Mouse (Mus musculus) midbrain, postnatal 0 days (tissue): ENCODE results near the gene Mrgpre. TPM values are rescaled to one million over a fixed set of nuclear protein-coding genes. Genes with fewer than 3 reads are reported as not detected.

ENCODE experiments used
- ATAC-seq: fragments of 200-750 bp; cut with Nextera tagmentation; 2 replicates; pipeline ENCODE4 v1.8.0; 2017; ENCODE audit warnings: moderate number of reproducible peaks, mild to moderate bottlenecking, moderate TSS enrichment, moderate library complexity; ENCODE audit not compliant: low FRiP score
- DNase-seq: peaks from one replicate; pipeline ENCODE4 v3.0.0-alpha.2; 2015; ENCODE audit warnings: low spot score
- H3K27ac ChIP-seq: fragments of 300-500 bp; sonication (generic); 2 replicates; pipeline ENCODE4 v1.5.1; 2014; ENCODE audit warnings: low read depth, mild to moderate bottlenecking, low read length, mixed read lengths
- H3K27me3 ChIP-seq: fragments of 300-500 bp; sonication (generic); 2 replicates; pipeline ENCODE4 v1.6.1; 2014; ENCODE audit warnings: low read length, control low read depth, mixed read lengths; ENCODE audit not compliant: insufficient read depth
- H3K36me3 ChIP-seq: fragments of 300-500 bp; sonication (generic); 2 replicates; pipeline ENCODE4 v1.6.1; 2014; ENCODE audit warnings: low read length, control low read depth, mixed read lengths; ENCODE audit not compliant: insufficient read depth
- H3K4me1 ChIP-seq: fragments of 300-500 bp; sonication (generic); 2 replicates; pipeline ENCODE4 v1.6.1; 2014; ENCODE audit warnings: mild to moderate bottlenecking, control low read depth, antibody characterized with exemption, low read length, mixed read lengths; ENCODE audit not compliant: insufficient read depth
- H3K4me2 ChIP-seq: fragments of 300-500 bp; sonication (generic); 2 replicates; pipeline ENCODE4 v1.6.1; 2014; ENCODE audit warnings: low read depth, mild to moderate bottlenecking, low read length, mixed read lengths; ENCODE audit not compliant: poor library complexity, severe bottlenecking
- H3K4me3 ChIP-seq: fragments of 300-500 bp; sonication (generic); 2 replicates; pipeline ENCODE4 v1.5.1; 2014; ENCODE audit warnings: low read depth, mild to moderate bottlenecking, low read length, moderate library complexity
- H3K9ac ChIP-seq: fragments of 300-500 bp; sonication (generic); replicated peaks from 2 replicates; pipeline ENCODE4 v1.6.1; 2014; ENCODE audit warnings: mild to moderate bottlenecking, low read length, moderate library complexity, mixed read lengths; ENCODE audit not compliant: poor library complexity, severe bottlenecking
- H3K9me3 ChIP-seq: fragments of 300-500 bp; sonication (generic); 2 replicates; pipeline ENCODE4 v1.6.1; 2016; ENCODE audit warnings: low read length, control low read depth
- CTCF ChIP-seq: IDR thresholded peaks from 2 replicates; pipeline ENCODE4 v1.5.1; 2016; ENCODE audit warnings: antibody characterized with exemption, mild to moderate bottlenecking
- WGBS: fragments of 180-500 bp; shearing (Covaris S2); extraction: QIAGEN DNeasy Blood & Tissue Kit; methylation state at CpG from one replicate; pipeline ENCODE4 v1.1.7; 2014; 5-methylcytosine and 5-hydroxymethylcytosine counted together
- polyA plus RNA-seq: library from polyadenylated mRNA; unstranded; fragments of >200 nt; fragmentation: Nextera tagmentation; extraction: Ambion mirVana; gene quantifications from 2 replicates; pipeline ENCODE4 v1.2.1, GENCODE M21; 2015
- total RNA-seq: library from RNA; depleted of rRNA; stranded (reverse); fragments of >200 nt; gene quantifications from 2 replicates; pipeline ENCODE4 v1.2.3, GENCODE M21; 2014

The Mrgpre gene
- total and polyA plus RNA-seq, 2 experiments from 2014 or later: 8.0 to 12.4 TPM

DNA sequence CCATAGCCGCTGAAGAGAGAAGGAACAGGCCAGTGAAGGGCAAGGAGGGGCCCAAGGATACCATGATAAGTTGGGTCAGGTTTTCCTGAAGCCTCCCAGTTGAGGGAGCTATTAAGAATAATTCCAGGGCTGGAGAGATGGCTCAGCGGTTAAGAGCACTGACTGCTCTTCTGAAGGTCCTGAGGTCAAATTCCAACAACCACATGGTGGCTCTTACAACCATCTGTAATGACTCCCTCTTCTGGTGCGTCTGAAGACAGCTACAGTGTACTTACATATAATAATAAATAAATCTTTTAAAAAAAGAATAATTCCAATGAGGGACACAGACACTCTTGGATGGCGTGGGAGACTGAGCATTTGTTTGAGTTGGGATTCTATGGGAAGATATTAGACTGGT is 34.9 kb upstream of the Mrgpre start:
- DNase-seq: no peak
- Histone ChIP-seq H3K36me3 (peaks cover 21% of the 10 kb centered on the region; the same call in 1 of the 2 replicates), H3K27ac (no peak overlapping the region), H3K27me3 (no peaks in the 10 kb centered on the region), H3K9ac (no peak overlapping the region), H3K9me3 (no peaks in the 10 kb centered on the region), H3K4me3 (no peak overlapping the region), H3K4me1 (peaks cover 8% of the 10 kb centered on the region; the same call in 1 of the 2 replicates), H3K4me2 (no peak overlapping the region)
- no peak for ATAC-seq
- no peak for TF ChIP-seq CTCF
- WGBS: 87% methylated on average over 4 of the region's 4 CpGs

DNA sequence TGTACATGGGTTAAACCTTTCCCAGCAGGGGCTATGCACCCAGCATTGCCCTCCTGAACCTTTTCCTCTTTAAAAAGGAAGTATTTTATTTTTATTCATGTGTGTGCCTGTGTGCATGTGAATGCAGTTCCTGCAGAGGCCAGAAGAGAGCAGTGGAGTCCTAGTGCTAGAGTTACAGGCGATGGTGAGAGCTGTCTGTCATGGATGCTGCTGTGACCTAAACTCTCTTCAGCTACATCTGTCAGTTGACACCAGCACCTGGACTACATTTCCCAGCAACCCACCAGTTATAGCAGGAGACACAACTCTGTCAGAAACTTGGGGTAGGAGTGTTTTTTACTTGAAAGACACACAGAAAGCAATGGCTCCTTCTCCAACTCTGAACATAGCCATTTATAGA is 24.6 kb upstream of the Mrgpre start:
- DNase-seq (peak; percentile 49), ATAC-seq (no peak)
- Histone ChIP-seq H3K36me3 (peaks cover 50% of the 10 kb centered on the region), H3K9ac (no peak overlapping the region), H3K4me3 (no peak overlapping the region), H3K4me2 (no peak overlapping the region), H3K27me3 (no peaks in the 10 kb centered on the region), H3K4me1 (no peaks in the 10 kb centered on the region), H3K9me3 (no peaks in the 10 kb centered on the region), H3K27ac (no peak overlapping the region)
- 36% methylated on average over 1 of the region's 1 CpGs for WGBS
- peak; percentile 70 for TF ChIP-seq CTCF

DNA sequence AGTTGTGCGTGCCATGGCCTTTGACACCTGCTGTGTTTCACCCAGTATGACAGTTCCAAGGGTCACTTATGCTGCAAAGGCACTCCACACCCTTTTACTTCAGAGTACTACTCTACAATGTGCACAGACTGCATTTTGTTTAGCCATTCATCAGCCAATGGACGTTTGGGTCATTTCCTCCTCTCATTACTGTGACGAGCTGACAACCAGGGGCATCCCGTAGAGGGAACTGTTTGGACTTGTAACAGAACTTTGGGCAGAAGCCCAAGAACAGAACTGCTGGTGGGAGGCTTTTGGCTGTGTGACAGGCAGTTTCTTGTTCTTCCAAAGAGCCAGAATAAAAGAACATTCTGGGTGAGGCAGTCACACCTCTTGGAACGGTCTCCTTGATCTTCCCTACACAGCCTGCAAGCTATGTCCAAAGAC is 20.9 kb upstream of the Mrgpre start:
- no peaks in the 10 kb centered on the region for H3K4me1 ChIP-seq
- WGBS: 69% methylated on average over 5 of the region's 5 CpGs
- ATAC-seq: no peak
- H3K27ac ChIP-seq: no peak overlapping the region
- TF ChIP-seq CTCF: no peak
- no peak overlapping the region for H3K4me3 ChIP-seq
- no peak overlapping the region for H3K9ac ChIP-seq
- DNase-seq: peak; percentile 76
- no peaks in the 10 kb centered on the region for H3K9me3 ChIP-seq
- no peak overlapping the region for H3K4me2 ChIP-seq
- H3K27me3 ChIP-seq: no peaks in the 10 kb centered on the region
- H3K36me3 ChIP-seq: peaks cover 38% of the 10 kb centered on the region

DNA sequence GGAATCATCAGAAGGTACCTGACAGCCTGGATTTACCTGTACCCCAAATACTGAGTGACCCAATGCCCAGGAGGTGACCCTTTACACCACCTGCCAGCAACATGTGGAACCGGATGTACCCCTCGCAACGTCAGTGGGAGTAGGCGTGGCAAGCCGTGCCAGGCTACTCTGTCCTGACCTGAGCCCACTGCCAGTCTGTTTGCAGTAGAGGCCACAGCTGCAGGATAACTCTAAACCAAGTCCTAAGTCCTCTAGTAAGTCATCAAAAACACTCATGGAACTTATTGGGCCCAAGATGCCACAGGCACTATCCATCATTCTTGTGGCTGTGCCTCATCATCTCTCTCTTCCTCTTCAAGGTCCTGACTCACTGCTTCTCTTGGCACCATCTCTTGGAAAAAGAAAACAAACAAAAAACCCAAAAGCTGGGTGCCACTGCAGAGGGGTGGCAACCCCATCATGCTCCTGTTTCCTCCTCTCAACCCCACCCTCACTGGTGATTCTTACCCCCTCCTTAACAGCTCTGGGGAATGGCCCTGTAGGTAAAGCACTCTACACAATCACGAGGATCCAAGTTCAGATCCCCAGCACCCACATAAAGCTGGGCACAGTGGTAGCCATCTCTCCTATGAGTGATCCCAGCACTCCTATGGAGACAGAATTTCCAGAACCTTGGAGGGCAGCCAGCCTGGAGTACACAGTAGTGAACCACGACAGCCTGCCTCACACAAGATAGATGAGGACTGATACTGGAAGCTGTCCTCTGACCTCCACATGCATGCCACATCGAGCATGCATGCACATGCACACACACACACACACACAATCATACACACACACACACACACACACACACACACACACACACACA is 17.1 kb upstream of the Mrgpre start:
- 91% methylated on average over 8 of the region's 8 CpGs for WGBS
- H3K36me3 ChIP-seq: peaks cover 54% of the 10 kb centered on the region
- H3K9me3 ChIP-seq: no peaks in the 10 kb centered on the region

DNA sequence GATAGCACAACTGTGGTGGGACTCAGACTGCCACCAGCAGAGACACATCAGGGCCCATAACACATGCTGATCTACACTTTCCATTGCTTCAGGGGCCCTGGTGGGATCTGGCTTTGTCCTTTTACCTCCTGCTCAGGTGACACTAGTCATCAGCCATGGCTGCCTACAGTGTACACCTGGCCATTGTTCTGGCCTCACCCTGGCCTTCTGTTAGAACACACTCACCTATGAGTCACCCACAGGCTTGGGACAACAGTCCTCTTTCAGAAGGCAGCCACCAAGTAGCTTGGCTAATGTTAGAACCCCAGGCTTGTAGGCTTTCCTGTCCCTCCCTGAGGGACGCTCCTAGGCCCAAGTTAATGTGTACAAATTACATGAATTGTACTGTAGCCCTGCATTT is 16.5 kb upstream of the Mrgpre start:
- H3K9me3 ChIP-seq: no peaks in the 10 kb centered on the region
- 91% methylated on average over 1 of the region's 1 CpGs for WGBS
- no peak for ATAC-seq
- H3K36me3 ChIP-seq: peaks cover 47% of the 10 kb centered on the region
- H3K27me3 ChIP-seq: no peaks in the 10 kb centered on the region
- H3K4me2 ChIP-seq: no peak overlapping the region
- no peak for TF ChIP-seq CTCF
- H3K4me3 ChIP-seq: no peak overlapping the region
- no peak overlapping the region for H3K27ac ChIP-seq
- H3K9ac ChIP-seq: no peak overlapping the region
- H3K4me1 ChIP-seq: no peaks in the 10 kb centered on the region
- DNase-seq: no peak

More for the DNA sequence above, 17.1 kb upstream of the Mrgpre start:
- no peaks in the 10 kb centered on the region for H3K4me1 ChIP-seq
- H3K27me3 ChIP-seq: no peaks in the 10 kb centered on the region
- no peak overlapping the region for H3K9ac ChIP-seq
- H3K4me3 ChIP-seq: no peak overlapping the region
- ATAC-seq: no peak
- no peak overlapping the region for H3K4me2 ChIP-seq
- no peak overlapping the region for H3K27ac ChIP-seq
- no peak for TF ChIP-seq CTCF
- no peak for DNase-seq

DNA sequence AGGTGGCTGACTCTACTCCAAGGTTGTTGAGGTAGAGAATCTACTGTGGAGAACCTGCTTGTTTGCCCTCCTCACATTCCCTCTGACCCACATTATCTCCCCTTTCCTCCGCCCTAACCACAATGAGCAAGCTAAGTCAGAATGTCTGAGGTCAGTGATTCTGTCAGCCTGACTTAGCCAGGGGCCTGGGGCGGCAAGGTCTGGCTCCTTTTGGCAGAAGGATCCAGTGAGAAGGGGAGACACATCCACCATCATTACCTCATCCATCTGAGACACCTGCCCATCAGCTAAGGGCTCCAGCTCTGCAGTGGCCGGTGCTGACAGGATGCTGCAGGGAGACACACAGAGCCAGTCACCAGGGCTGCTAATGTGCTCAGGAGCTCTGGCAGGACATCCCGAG is 14.5 kb upstream of the Mrgpre start:
- H3K9ac ChIP-seq: no peak overlapping the region
- H3K4me1 ChIP-seq: no peaks in the 10 kb centered on the region
- DNase-seq (no peak), ATAC-seq (no peak)
- H3K4me2 ChIP-seq: no peak overlapping the region
- no peaks in the 10 kb centered on the region for H3K27me3 ChIP-seq
- TF ChIP-seq CTCF: no peak
- H3K27ac ChIP-seq: no peak overlapping the region
- H3K9me3 ChIP-seq: no peaks in the 10 kb centered on the region
- H3K36me3 ChIP-seq: peaks cover 48% of the 10 kb centered on the region
- no peak overlapping the region for H3K4me3 ChIP-seq
- WGBS: 85% methylated on average over 4 of the region's 4 CpGs
